Mouse (Mus musculus) MEL (cell line): ENCODE measurements around the gene A730061H03Rik.

Experiments used
- CTCF ChIP-seq, 3 experiments: IDR thresholded peaks in 2 of 3; conservative IDR thresholded peaks in 1 of 3; 2 replicates each; pipeline ENCODE4 v1.5.1; 2011 to 2012; ENCODE audit warnings: low read length in 3 of 3, low read depth in 2 of 3, mild to moderate bottlenecking in 2 of 3, improper control_type of control experiment in 1 of 3, inconsistent platforms in 1 of 3, mixed read lengths in 1 of 3, moderate library complexity in 1 of 3; ENCODE audit not compliant: control insufficient read depth in 1 of 3, insufficient read depth in 1 of 3, poor library complexity in 1 of 3, severe bottlenecking in 1 of 3
- MAZ ChIP-seq: IDR thresholded peaks from 2 replicates; pipeline ENCODE4 v1.6.1; 2012; ENCODE audit warnings: low read depth, mild to moderate bottlenecking, inconsistent platforms, low read length, improper control_type of control experiment
- MEF2A ChIP-seq: IDR thresholded peaks from 2 replicates; pipeline ENCODE4 v1.6.1; 2014; ENCODE audit warnings: low read depth, mild to moderate bottlenecking, inconsistent platforms, low read length, improper control_type of control experiment; ENCODE audit not compliant: poor library complexity, insufficient replicate concordance, severe bottlenecking; ENCODE audit errors: extremely low read depth
- NRF1 ChIP-seq: IDR thresholded peaks from 2 replicates; pipeline ENCODE4 v1.6.1; 2014; ENCODE audit warnings: low read depth, mild to moderate bottlenecking, inconsistent platforms, low read length, improper control_type of control experiment, moderate library complexity; ENCODE audit not compliant: poor library complexity, insufficient read depth, severe bottlenecking
- POLR2A ChIP-seq, 2 experiments: IDR thresholded peaks; 2 replicates each; pipeline ENCODE4 v1.6.1; 2011 to 2012; ENCODE audit warnings: low read length in 2 of 2, mild to moderate bottlenecking in 2 of 2, control low read depth in 1 of 2, improper control_type of control experiment in 1 of 2, low read depth in 1 of 2, moderate library complexity in 1 of 2; ENCODE audit not compliant: control insufficient read depth in 1 of 2, insufficient read depth in 1 of 2, poor library complexity in 1 of 2
- SIN3A ChIP-seq: IDR thresholded peaks from 2 replicates; pipeline ENCODE4 v1.6.1; 2012; ENCODE audit warnings: low read length, improper control_type of control experiment, inconsistent platforms

DNA sequence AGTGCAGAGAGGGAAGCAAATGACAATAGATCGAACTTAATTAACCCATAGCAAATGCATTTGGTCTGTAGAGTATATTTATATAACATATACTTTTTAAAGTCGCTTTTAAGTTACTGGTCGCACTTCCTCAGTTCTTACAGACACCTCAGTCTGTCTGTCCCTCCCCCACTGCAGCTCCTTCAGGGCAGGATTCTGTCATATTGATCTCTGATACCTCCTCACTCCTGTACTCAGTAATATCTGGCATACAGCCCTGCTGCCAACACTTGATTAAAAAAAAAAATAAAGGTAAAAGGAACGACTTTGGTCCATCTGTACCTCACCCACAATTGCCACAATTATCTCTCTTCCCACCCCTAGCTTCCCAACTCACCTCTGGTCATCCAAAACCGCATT, 24.1 kb upstream of the A730061H03Rik start:
- TF ChIP-seq MEF2A (no peak), POLR2A (IDR thresholded peaks at IDR 0.05; ENCODE audit: control insufficient read depth in 1 of 2, insufficient read depth in 1 of 2, low read depth in 1 of 2, low read length in 2 of 2, poor library complexity in 1 of 2) (no peak), CTCF (IDR thresholded peaks at IDR 0.05 in 2 of 3, conservative IDR thresholded peaks at IDR 0.05 in 1 of 3; ENCODE audit: control insufficient read depth in 1 of 3, insufficient read depth in 1 of 3, low read depth in 2 of 3, low read length in 3 of 3, poor library complexity in 1 of 3, severe bottlenecking in 1 of 3) (no peak), SIN3A (no peak), MAZ (no peak), NRF1 (no peak)
